Mouse (Mus musculus) stomach, postnatal 0 days (tissue): ENCODE measurements around the gene Narf.

Source experiments
- CTCF ChIP-seq: IDR thresholded peaks from 2 replicates; pipeline ENCODE4 v1.5.1; 2016; ENCODE audit warnings: antibody characterized with exemption, low read depth, mild to moderate bottlenecking, moderate library complexity
- EP300 ChIP-seq: optimal IDR thresholded peaks from 2 replicates; pipeline ENCODE3; 2016; ENCODE audit warnings: antibody characterized with exemption

GRCm38 (mm10) chr11:121277516-121277915 lies 40.5 kb downstream of the Narf start:
- no peak for TF ChIP-seq CTCF
- no peak for TF ChIP-seq EP300
